Mouse (Mus musculus) thymus, adult 2 months (tissue): Measurements from ENCODE around the gene Vgll2. TPM values are rescaled to one million over a fixed set of nuclear protein-coding genes. Genes with fewer than 3 reads are reported as not detected.

Source experiments
- DNase-seq: peaks from one replicate; pipeline ENCODE4 v3.0.0; 2021
- H3K27ac ChIP-seq: fragments of 200-500 bp; 2 replicates; pipeline ENCODE4 v1.5.1; 2012; ENCODE audit warnings: low read length, control low read depth; ENCODE audit not compliant: control insufficient read depth, insufficient read depth
- H3K27me3 ChIP-seq: fragments of 200-500 bp; 2 replicates; pipeline ENCODE4 v1.6.1; 2012; ENCODE audit warnings: mild to moderate bottlenecking, low read length, moderate library complexity, mixed read lengths; ENCODE audit not compliant: control insufficient read depth, insufficient read depth
- H3K36me3 ChIP-seq: fragments of 200-500 bp; 2 replicates; pipeline ENCODE4 v1.6.1; 2012; ENCODE audit warnings: mild to moderate bottlenecking, low read length, moderate library complexity; ENCODE audit not compliant: control insufficient read depth, insufficient read depth
- H3K4me1 ChIP-seq: fragments of 200-500 bp; replicated peaks from 2 replicates; pipeline ENCODE4 v1.6.1; 2012; ENCODE audit warnings: low read length; ENCODE audit not compliant: control insufficient read depth, insufficient read depth
- H3K4me3 ChIP-seq: fragments of 200-500 bp; 2 replicates; pipeline ENCODE4 v1.5.1; 2012; ENCODE audit warnings: mild to moderate bottlenecking, low read length, control low read depth, moderate library complexity; ENCODE audit not compliant: control insufficient read depth, insufficient read depth
- CTCF ChIP-seq: fragments of 200-500 bp; IDR thresholded peaks from 2 replicates; pipeline ENCODE4 v1.5.1; 2012; ENCODE audit warnings: mild to moderate bottlenecking, control low read depth, low read length, moderate library complexity, borderline replicate concordance; ENCODE audit not compliant: control insufficient read depth, poor library complexity, insufficient read depth; ENCODE audit errors: extremely low read depth
- POLR2A ChIP-seq: fragments of 200-500 bp; IDR thresholded peaks from 2 replicates; pipeline ENCODE4 v1.6.1; 2012; ENCODE audit warnings: mild to moderate bottlenecking, low read length, control low read depth, moderate library complexity; ENCODE audit not compliant: control insufficient read depth, poor library complexity, insufficient read depth; ENCODE audit errors: extremely low read depth
- WGBS: fragments of 180-500 bp; shearing (Covaris S2); methylation state at CpG from one replicate; pipeline ENCODE4 v1.1.7; 2018; 5-methylcytosine and 5-hydroxymethylcytosine counted together
- polyA plus RNA-seq: library from polyadenylated mRNA; depleted of rRNA; stranded (reverse); fragments of >200 nt; gene quantifications from 2 replicates; pipeline ENCODE4 v1.2.3, GENCODE M21; 2012

Vgll2 gene
- polyA plus RNA-seq, 1 experiment, result 0.66 TPM

DNA sequence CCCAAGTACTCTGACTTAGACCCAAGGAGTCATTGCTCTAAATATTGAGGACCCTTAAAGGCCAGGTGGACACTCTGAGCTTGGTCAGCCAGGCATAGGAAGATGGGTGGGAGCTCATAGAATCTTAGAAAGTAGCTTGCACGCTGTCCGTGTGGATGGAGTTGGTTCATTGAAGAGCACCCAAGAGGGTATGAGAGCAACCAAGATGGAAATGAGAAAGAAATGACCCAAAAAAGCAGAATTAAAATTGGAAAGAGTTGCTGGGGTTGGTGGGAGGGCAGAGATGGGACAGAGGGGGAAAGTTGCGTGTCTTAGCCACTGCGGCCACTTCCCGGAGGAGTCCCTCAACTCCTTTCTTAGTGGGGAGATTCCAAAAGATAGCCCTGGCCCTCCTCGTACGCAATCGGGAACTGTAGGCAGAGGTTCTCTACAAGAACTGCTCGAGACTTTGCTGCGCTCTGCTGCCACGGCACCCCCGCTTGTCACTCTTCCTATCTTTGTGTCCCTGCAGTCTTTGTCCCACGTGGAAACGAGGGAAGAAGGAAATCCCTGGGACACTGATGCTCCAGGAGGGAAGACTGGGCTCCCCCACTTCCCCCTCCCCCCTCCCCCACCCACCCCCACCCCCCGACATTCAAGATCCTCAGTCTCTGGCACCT lies 437 bp upstream of the Vgll2 start:
- no peak for TF ChIP-seq CTCF
- no peak for TF ChIP-seq POLR2A
- Histone ChIP-seq H3K4me3 (no peak overlapping the region), H3K27me3 (peaks cover 9% of the 10 kb centered on the region), H3K4me1 (no peaks in the 10 kb centered on the region), H3K27ac (no peak overlapping the region), H3K36me3 (no peaks in the 10 kb centered on the region)
- DNase-seq, result no peak
- 7% methylated on average over 14 of the region's 15 CpGs for WGBS

DNA sequence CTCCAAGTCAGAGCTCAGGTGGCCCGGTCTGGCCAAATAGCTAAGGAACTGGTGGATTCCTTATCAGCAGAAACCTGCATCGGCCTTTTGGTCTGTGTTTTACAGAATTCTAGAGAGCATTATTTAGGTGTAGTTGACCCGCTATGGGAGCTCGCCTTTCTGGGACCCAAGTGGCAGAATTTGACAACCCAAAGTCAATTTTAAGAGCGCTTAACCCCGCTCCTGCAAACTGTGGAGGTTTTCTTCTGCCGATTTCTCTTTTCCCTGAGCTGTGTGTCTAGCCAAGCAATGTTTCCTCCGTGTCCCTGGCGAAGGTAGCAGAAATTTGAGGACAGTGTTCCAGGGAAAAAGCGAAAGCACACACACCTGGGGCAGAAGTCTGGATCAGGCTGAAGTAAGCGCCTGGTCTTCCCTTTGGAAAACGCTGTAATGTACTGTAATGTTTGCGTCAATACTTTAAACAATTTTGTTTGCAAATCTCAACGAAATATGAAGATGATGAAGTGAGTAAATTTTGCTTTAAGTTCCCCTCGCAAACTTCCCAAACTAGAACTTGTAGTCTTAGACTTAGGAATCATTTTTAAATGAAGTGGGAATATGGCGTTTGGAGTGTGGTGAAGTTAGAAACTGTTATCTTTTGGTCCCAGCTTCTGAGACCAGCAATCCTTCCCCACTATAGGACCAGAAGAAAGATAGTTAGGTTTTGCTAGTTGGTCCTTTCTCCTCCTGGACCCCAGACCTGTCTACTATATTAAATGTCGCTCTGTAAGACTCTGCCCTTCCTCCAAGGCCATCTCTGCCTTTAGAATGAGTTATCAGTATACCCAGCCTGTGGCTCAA lies 1.1 kb downstream of the Vgll2 start:
- no peaks in the 10 kb centered on the region for H3K36me3 ChIP-seq
- 7% methylated on average over 17 of the region's 17 CpGs for WGBS
- peaks cover 9% of the 10 kb centered on the region for H3K27me3 ChIP-seq
- H3K27ac ChIP-seq, result no peak overlapping the region
- DNase-seq, result no peak
- TF ChIP-seq CTCF (no peak), POLR2A (no peak)
- H3K4me3 ChIP-seq, result no peak overlapping the region
- no peaks in the 10 kb centered on the region for H3K4me1 ChIP-seq

DNA sequence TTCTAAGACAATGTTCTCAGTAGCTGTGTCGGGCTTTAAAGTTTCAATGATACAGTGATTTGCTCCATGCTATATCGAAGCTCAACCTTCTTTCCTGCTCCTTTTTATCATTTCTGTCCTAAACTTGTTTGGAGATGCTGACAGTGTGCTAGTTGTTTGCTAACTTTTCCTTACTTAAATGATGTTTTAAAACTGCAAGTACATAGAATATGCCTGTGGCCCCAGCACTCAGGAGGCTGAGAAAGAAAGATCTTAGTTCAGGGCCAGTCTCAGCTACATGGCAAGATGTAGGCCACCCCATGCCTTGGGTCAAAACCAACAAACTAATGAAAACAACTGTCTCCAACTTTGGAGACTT lies 1.7 kb downstream of the Vgll2 start:
- H3K27ac ChIP-seq, result no peak overlapping the region
- H3K36me3 ChIP-seq, result no peaks in the 10 kb centered on the region
- no peaks in the 10 kb centered on the region for H3K4me1 ChIP-seq
- TF ChIP-seq CTCF, result no peak
- TF ChIP-seq POLR2A, result no peak
- peaks cover 9% of the 10 kb centered on the region for H3K27me3 ChIP-seq
- DNase-seq, result no peak
- 24% methylated on average over 2 of the region's 2 CpGs for WGBS
- no peak overlapping the region for H3K4me3 ChIP-seq

DNA sequence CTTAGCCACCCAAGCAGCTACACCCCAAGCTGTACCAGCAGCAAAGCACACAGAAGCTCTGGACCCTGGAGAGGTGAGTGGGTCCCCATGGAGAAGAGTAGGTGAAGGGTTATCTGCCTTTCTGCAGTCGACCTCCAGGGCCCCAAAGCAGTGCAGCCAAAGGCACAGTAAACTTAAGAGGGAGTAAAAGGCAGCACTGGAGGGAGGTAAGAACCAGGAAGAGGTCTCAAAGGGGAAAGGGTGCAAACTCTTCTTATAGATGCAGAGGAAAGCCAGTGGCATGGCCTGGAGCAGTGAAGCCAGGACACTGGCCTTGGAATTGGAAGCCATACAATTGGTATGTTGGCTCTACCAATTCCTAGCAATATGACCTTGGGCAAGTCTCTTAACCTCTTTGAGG lies 3.0 kb downstream of the Vgll2 start:
- WGBS, result 4% methylated on average over 1 of the region's 1 CpGs
- no peak for DNase-seq
- H3K4me3 ChIP-seq, result no peak overlapping the region
- no peaks in the 10 kb centered on the region for H3K4me1 ChIP-seq
- no peaks in the 10 kb centered on the region for H3K36me3 ChIP-seq
- peaks cover 9% of the 10 kb centered on the region for H3K27me3 ChIP-seq
- H3K27ac ChIP-seq, result no peak overlapping the region
- TF ChIP-seq CTCF, result no peak
- no peak for TF ChIP-seq POLR2A

DNA sequence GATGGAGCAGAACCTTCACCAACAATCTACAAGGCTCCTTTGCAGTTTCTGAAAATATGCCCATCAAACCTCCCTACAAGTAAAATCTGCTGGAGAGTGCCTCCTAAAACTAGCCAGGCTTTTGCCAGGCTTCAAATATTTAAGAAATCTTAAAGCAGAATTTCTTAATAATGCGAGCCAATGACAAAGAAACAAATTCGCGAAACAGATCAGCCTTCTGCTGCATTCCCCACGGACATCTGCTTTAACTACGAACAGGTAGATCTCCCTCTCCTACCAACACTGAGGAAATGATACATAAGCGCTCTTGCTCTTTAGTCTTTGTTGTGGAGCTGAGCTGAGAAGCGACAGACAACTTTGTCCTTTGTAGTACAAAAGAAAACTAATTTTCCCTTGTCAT lies 3.5 kb downstream of the Vgll2 start:
- no peak overlapping the region for H3K4me3 ChIP-seq
- peaks cover 9% of the 10 kb centered on the region for H3K27me3 ChIP-seq
- no peaks in the 10 kb centered on the region for H3K36me3 ChIP-seq
- no peak for DNase-seq
- 13% methylated on average over 7 of the region's 7 CpGs for whole genome bisulfite sequencing
- H3K4me1 ChIP-seq, result no peaks in the 10 kb centered on the region
- no peak for TF ChIP-seq CTCF
- TF ChIP-seq POLR2A, result no peak
- no peak overlapping the region for H3K27ac ChIP-seq

DNA sequence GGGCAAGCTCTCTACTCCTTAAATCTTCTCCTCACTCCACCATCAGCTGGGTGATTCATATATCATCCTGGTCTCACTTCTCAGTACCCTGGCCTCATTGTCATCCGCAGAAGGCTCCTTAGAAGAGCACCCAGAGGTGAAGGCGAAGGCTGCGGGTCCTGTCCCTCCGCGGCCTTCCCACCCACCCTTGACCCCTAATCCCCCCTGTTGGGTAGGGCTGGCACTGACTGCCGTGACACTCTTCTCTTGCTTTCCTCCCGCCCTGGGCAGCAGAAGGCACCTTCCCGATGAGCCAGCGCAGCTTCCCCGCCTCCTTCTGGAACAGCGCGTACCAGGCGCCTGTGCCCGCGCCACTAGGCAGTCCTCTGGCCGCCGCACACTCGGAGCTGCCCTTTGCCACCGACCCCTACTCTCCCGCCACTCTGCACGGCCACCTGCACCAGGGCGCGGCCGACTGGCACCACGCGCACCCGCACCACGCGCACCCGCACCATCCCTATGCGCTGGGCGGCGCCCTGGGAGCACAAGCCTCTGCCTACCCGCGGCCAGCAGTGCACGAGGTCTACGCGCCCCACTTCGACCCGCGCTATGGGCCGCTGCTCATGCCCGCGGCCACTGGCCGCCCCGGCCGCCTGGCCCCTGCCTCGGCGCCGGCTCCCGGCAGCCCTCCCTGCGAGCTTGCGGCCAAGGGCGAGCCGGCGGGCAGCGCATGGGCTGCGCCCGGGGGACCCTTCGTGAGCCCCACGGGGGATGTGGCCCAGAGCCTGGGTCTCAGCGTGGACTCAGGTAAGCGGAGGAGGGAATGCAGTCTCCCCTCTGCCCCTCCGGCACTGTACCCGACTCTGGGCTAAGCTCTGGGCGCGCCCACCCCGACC lies 5.1 kb downstream of the Vgll2 start:
- no peaks in the 10 kb centered on the region for H3K4me1 ChIP-seq
- no peak overlapping the region for H3K4me3 ChIP-seq
- no peak overlapping the region for H3K27ac ChIP-seq
- peaks cover 7% of the 10 kb centered on the region for H3K27me3 ChIP-seq
- TF ChIP-seq CTCF (no peak), POLR2A (no peak)
- DNase-seq, result no peak
- 7% methylated on average over 68 of the region's 68 CpGs for WGBS
- H3K36me3 ChIP-seq, result no peaks in the 10 kb centered on the region
